Mouse (Mus musculus) ES-E14 (cell line): Measurements from ENCODE around the gene Mrtfb. TPM values are rescaled to one million over a fixed set of nuclear protein-coding genes. Genes with fewer than 3 reads are reported as not detected.

ENCODE experiments used
- DNase-seq: peaks from one replicate; pipeline ENCODE4 v3.0.0-alpha.2; 2013; ENCODE audit warnings: low read depth, low spot score
- H3K27ac ChIP-seq: 2 replicates; pipeline ENCODE4 v1.5.1; 2012; ENCODE audit warnings: low read depth, mild to moderate bottlenecking, low read length, moderate library complexity, mixed read lengths; ENCODE audit not compliant: poor library complexity, insufficient read depth, severe bottlenecking
- H3K36me3 ChIP-seq: 2 replicates; pipeline ENCODE4 v1.6.1; 2012; ENCODE audit warnings: mild to moderate bottlenecking, low read length, moderate library complexity, mixed read lengths; ENCODE audit not compliant: control insufficient read depth, poor library complexity, insufficient read depth, severe bottlenecking
- H3K4me1 ChIP-seq, 2 experiments: fragments of 150-350 bp in 1 of 2; sonication (generic) in 1 of 2; 2 replicates each; pipeline ENCODE4 v1.6.1; 2012; ENCODE audit warnings: low read length in 2 of 2, mild to moderate bottlenecking in 1 of 2, mixed read lengths in 1 of 2; ENCODE audit not compliant: control insufficient read depth in 2 of 2, insufficient read depth in 2 of 2, poor library complexity in 1 of 2
- H3K4me3 ChIP-seq, 2 experiments: fragments of 150-350 bp in 1 of 2; sonication (generic) in 1 of 2; 2 replicates each; pipeline ENCODE4 v1.5.1; 2012; ENCODE audit warnings: low read length in 2 of 2, low read depth in 1 of 2, mild to moderate bottlenecking in 1 of 2, mixed read lengths in 1 of 2; ENCODE audit not compliant: insufficient read depth in 1 of 2, poor library complexity in 1 of 2, severe bottlenecking in 1 of 2
- H3K9ac ChIP-seq: 2 replicates; pipeline ENCODE4 v1.6.1; 2012; ENCODE audit warnings: low read depth, mild to moderate bottlenecking, low read length, mixed read lengths; ENCODE audit not compliant: poor library complexity, insufficient read depth, severe bottlenecking
- H3K9me3 ChIP-seq: fragments of 150-350 bp; sonication (generic); 2 replicates; pipeline ENCODE4 v1.6.1; 2012; ENCODE audit warnings: low read depth, mild to moderate bottlenecking, low read length; ENCODE audit not compliant: control insufficient read depth, insufficient read depth
- CHD2 ChIP-seq: IDR thresholded peaks from 2 replicates; pipeline ENCODE4 v1.6.1; 2014; ENCODE audit warnings: mild to moderate bottlenecking, low read depth, low read length, inconsistent platforms
- HCFC1 ChIP-seq: IDR thresholded peaks from 2 replicates; pipeline ENCODE4 v1.6.1; 2012; ENCODE audit warnings: low read length, inconsistent platforms, borderline replicate concordance; ENCODE audit not compliant: insufficient read depth
- MAFK ChIP-seq: IDR thresholded peaks from 2 replicates; pipeline ENCODE4 v1.6.1; 2014; ENCODE audit warnings: mild to moderate bottlenecking, low read depth, low read length, inconsistent platforms; ENCODE audit not compliant: insufficient read depth
- ZC3H11A ChIP-seq: IDR thresholded peaks from 2 replicates; pipeline ENCODE4 v1.6.1; 2012; ENCODE audit warnings: low read depth, mild to moderate bottlenecking, inconsistent platforms, low read length, borderline replicate concordance
- ZNF384 ChIP-seq: IDR thresholded peaks from 2 replicates; pipeline ENCODE4 v1.6.1; 2012; ENCODE audit warnings: low read depth, low read length, inconsistent platforms
- in situ Hi-C, 2 experiments: fragments of 600-800 bp; cut with MboI; formaldehyde crosslinking; loops; one replicate each; pipeline ENCODE4 v1.15.1; 2025; ENCODE audit warnings: low sequenced_read_pairs in 2 of 2, inconsistent platforms in 1 of 2; ENCODE audit not compliant: unreplicated experiment in 2 of 2
- total RNA-seq: library from RNA; depleted of rRNA; stranded (reverse); fragments of 300-350 nt; gene quantifications from 2 replicates; pipeline ENCODE4 v1.2.3, GENCODE M21; 2012

Gene Mrtfb
- total RNA-seq, 1 experiment, result 9.6 TPM

DNA sequence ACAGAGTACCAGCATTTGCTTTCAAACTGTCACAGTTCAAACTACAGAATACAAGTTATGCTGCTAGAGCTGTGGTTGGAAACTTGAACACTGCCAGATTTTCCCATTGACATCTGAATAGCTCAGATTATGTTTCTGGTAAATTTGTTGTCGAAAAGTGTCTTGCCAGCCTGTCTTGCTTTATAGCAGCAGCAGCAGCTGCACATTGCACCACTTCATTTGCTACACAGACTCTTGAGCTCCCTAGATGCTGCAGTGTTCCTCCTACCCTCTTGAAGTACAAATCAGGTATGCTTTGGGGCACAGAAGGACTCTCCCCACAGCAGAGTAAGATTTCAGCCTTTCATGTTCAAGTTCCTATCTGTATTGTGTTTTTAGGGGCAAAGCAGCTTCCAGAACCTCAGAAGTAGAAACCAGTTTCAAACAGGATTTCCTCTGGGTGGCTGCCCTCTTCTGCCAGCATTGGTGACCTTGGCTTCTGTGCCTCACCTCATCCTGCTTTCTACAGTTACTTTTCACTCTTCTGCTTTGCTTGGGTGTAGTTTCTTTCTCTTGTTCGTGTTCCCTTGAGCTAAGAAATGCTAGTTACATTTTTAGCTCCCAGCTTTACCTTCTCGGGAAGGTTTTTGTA lies 49.9 kb downstream of the Mrtfb start:
- H3K27ac ChIP-seq, result no peak overlapping the region
- in situ Hi-C loops, result no loop called here

DNA sequence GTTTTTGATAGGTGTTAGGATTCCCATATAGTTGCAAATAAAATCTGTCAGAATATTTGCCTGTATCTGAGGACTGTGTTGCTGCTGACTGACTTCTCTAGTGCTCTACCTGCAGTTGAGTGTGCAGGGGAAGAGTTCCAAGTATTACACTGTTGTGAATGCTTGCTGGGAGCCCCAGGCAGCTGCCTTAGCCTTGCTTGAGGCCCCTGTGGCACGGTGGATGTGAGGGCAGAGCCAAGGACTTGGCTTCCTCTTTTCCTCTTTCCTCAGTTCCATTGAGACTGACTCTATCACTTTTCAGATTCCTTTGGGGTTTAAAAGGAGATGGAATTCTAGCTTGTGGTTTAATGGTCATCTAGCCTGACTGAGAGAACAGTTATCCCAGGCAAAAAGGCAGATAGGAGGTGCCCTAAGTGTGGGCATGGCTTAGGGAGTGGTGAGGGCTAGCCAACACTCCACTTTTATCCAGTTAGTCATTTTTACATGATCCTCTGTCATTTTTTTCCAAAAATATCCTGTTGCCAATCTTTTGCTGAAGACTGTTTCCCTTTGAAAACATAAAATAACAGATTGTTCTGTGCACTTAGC lies 53.9 kb downstream of the Mrtfb start:
- H3K9me3 ChIP-seq, result no peaks in the 10 kb centered on the region
- H3K4me3 ChIP-seq, result no peak overlapping the region
- TF ChIP-seq ZC3H11A, result no peak
- peaks cover 0 to 4% of the 10 kb centered on the region in 2 experiments; a peak in 1 of 4 replicates for H3K4me1 ChIP-seq
- no peak overlapping the region for H3K27ac ChIP-seq
- no peaks in the 10 kb centered on the region for H3K36me3 ChIP-seq
- no peak for DNase-seq
- in situ Hi-C loops, result no loop called here
- no peak overlapping the region for H3K9ac ChIP-seq

More for the DNA sequence above, 49.9 kb downstream of the Mrtfb start:
- TF ChIP-seq HCFC1 (no peak), ZC3H11A (no peak), MAFK (no peak)
- Histone ChIP-seq H3K9ac (no peak overlapping the region), H3K9me3 (no peaks in the 10 kb centered on the region), H3K36me3 (no peaks in the 10 kb centered on the region), H3K4me1 (peaks cover 0 to 4% of the 10 kb centered on the region in 2 experiments; a peak in 1 of 4 replicates), H3K4me3 (no peak overlapping the region)
- DNase-seq, result no peak

DNA sequence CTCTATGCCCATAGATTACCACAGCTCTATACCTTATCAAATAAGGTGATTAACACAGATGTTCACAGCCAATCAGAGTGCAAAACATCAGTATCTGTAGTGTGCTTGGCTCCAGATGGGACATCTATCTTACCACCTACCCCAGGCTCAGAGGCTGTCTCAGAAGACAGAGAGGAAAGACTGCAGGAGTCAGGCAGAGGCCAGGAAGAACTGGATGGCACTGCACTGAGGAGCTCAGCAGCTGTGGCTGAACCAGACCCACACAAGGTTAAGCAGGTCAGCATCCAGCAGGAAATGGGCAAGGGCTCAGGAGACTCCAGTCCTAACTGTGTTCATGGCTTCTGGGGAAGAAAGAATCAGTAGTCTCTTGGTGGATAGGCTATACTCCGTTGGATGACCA lies 55.1 kb downstream of the Mrtfb start:
- in situ Hi-C loops, result no loop called here
- Histone ChIP-seq H3K36me3 (no peaks in the 10 kb centered on the region), H3K27ac (no peak overlapping the region), H3K9me3 (no peaks in the 10 kb centered on the region), H3K4me1 (peaks cover 0 to 4% of the 10 kb centered on the region in 2 experiments; a peak in 1 of 4 replicates), H3K4me3 (no peak overlapping the region), H3K9ac (no peak overlapping the region)
- TF ChIP-seq MAFK, result no peak
- TF ChIP-seq HCFC1, result no peak
- TF ChIP-seq ZNF384, result no peak
- no peak for TF ChIP-seq CHD2
- TF ChIP-seq ZC3H11A, result no peak
- DNase-seq, result no peak

DNA sequence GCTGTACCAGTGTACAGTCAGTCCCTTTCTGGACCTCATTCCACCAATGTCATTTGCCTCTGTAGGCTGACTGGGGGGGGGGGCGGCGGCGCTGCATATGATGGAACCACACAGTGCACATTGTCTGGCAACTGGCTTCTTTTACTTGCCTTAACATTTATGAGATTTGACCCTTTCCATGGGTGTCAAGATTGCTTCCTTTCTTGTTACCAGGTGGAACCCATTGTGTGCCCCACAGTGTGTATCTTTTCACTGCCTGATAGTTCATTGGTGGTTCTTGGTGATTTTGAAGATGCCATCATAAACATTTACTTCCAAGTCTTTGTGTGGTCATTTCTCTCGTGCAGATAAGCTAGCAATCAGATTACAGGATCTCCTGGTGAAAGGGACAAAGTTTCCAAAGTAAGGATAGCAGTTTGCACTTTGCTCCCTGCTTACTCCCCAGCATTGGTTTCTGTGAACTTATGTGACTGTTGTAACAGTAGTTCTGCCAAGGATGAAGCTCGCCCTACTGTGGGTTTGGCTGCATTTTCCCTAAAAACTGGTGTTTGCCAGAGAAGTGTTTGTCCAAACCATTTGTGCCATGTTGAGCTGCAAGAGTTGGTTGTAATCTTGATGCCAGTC lies 56.9 kb downstream of the Mrtfb start:
- DNase-seq, result no peak
- Histone ChIP-seq H3K9ac (no peak overlapping the region), H3K27ac (no peak overlapping the region), H3K36me3 (no peaks in the 10 kb centered on the region), H3K4me3 (no peak overlapping the region), H3K4me1 (peaks cover 0 to 4% of the 10 kb centered on the region in 2 experiments; a peak in 1 of 4 replicates), H3K9me3 (no peaks in the 10 kb centered on the region)
- TF ChIP-seq CHD2 (no peak), MAFK (no peak), ZC3H11A (no peak)
- in situ Hi-C loops, result no loop called here

DNA sequence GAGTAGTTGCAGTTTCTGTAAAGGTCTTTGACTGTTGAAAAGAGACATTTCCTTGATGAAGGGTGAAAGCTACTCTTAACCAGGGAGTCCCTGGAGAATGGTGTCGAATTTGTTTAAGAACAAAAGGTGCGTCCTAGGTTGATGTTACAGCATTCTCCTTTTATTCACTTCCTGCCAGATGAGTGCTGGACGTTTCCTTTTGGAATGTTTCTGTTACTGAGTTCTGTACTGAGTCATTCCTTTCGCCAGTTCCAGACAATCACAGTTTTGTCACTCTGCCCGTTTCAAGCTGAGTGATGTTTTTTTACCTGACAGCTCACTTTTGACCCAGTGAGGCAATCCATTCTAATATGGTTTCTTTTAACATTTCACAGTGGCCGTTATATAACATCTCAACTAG lies 67.5 kb downstream of the Mrtfb start:
- H3K27ac ChIP-seq, result no peak overlapping the region
- in situ Hi-C loops, result no loop called here

More for the DNA sequence above, 67.5 kb downstream of the Mrtfb start:
- peak; percentile 16 for DNase-seq
- Histone ChIP-seq H3K9ac (no peak overlapping the region), H3K4me3 (no peak overlapping the region), H3K9me3 (no peaks in the 10 kb centered on the region), H3K36me3 (peaks cover 2% of the 10 kb centered on the region), H3K4me1 (peaks cover 0 to 4% of the 10 kb centered on the region in 2 experiments; a peak in 2 of 4 replicates)
- no peak for TF ChIP-seq ZC3H11A
- no peak for TF ChIP-seq HCFC1
- TF ChIP-seq MAFK, result peak; percentile 24; the same call in 1 of the 2 replicates
- TF ChIP-seq CHD2, result no peak
- TF ChIP-seq ZNF384, result no peak
